Mouse (Mus musculus): ENCODE results near the gene Fgr. TPM values are rescaled to one million over a fixed set of nuclear protein-coding genes. Genes with fewer than 3 reads are reported as not detected.
A peak's percentile ranks its signal among the peaks of the same experiment; 100 is the strongest.
"Not testable (repeated sequence)": the region's sequence is repeated elsewhere in the genome, so short reads cannot be mapped to it uniquely, and the experiment has no call there.

Fgr gene
- 0.79 and 1.2 TPM in 2 replicates for polyA plus RNA-seq (2015; fragmentation: Nextera tagmentation; extraction: Ambion mirVana)

- peak within 1 kb of the TSS; percentile 29 for H3K4me3 ChIP-seq (ENCODE audit: low read length)
- ATAC-seq (ENCODE audit: low read depth): no peak
- peak within 1 kb of the TSS; percentile 25 for H3K27ac ChIP-seq (ENCODE audit: low read length)
- H3K27me3 ChIP-seq (ENCODE audit: control insufficient read depth, insufficient read depth, low read depth, low read length): no peaks in the 10 kb centered on the region
- H3K4me2 ChIP-seq (ENCODE audit: low read depth, low read length): peak within 1 kb of the TSS; percentile 51
- peaks cover 25% of the 10 kb centered on the region for H3K4me1 ChIP-seq (replicated peaks; ENCODE audit: control insufficient read depth, insufficient read depth, low read length)
- 21% methylated on average over 21 of the region's 21 CpGs for WGBS
- no peaks in the 10 kb centered on the region for H3K9me3 ChIP-seq (ENCODE audit: control insufficient read depth, low read length)
- H3K9ac ChIP-seq (ENCODE audit: low read length): peak within 1 kb of the TSS; percentile 45
- H3K36me3 ChIP-seq (ENCODE audit: control insufficient read depth, insufficient read depth, low read length): no peaks in the 10 kb centered on the region
Observed at GRCm38 (mm10) chr4:132973814-132974398, at the start of gene Fgr. TSS of gene Fgr (plus strand) at chr4:132974095.

- not testable (repeated sequence) for H3K27ac ChIP-seq (ENCODE audit: low read length); ATAC-seq (ENCODE audit: low read depth); H3K9me3 ChIP-seq (ENCODE audit: control insufficient read depth, low read length); H3K4me3 ChIP-seq (ENCODE audit: low read length); H3K36me3 ChIP-seq (ENCODE audit: control insufficient read depth, insufficient read depth, low read length); H3K27me3 ChIP-seq (ENCODE audit: control insufficient read depth, insufficient read depth, low read depth, low read length); H3K4me1 ChIP-seq (replicated peaks; ENCODE audit: control insufficient read depth, insufficient read depth, low read length); H3K4me2 ChIP-seq (ENCODE audit: low read depth, low read length); H3K9ac ChIP-seq (ENCODE audit: low read length)
- 51% methylated on average over 2 of the region's 2 CpGs for WGBS
Observed at GRCm38 (mm10) chr4:132926520-132926919, 47.4 kb upstream of the Fgr start.

GRCm38 (mm10) chr4:132930784-132931183 is 43.1 kb upstream of the Fgr start:
- Histone ChIP-seq H3K9me3 (ENCODE audit: control insufficient read depth, low read length) (no peaks in the 10 kb centered on the region), H3K9ac (ENCODE audit: low read length) (no peak overlapping the region), H3K27ac (ENCODE audit: low read length) (no peak overlapping the region), H3K36me3 (ENCODE audit: control insufficient read depth, insufficient read depth, low read length) (no peaks in the 10 kb centered on the region), H3K4me2 (ENCODE audit: low read depth, low read length) (no peak overlapping the region), H3K4me1 (replicated peaks; ENCODE audit: control insufficient read depth, insufficient read depth, low read length) (no peaks in the 10 kb centered on the region), H3K4me3 (ENCODE audit: low read length) (no peak overlapping the region), H3K27me3 (ENCODE audit: control insufficient read depth, insufficient read depth, low read depth, low read length) (no peaks in the 10 kb centered on the region; the same call in 1 of the 2 replicates)
- no peak for ATAC-seq (ENCODE audit: low read depth)
- 6% methylated on average over 8 of the region's 8 CpGs for WGBS

GRCm38 (mm10) chr4:132932752-132933404 is 41.0 kb upstream of the Fgr start:
- Histone ChIP-seq H3K27me3 (ENCODE audit: control insufficient read depth, insufficient read depth, low read depth, low read length) (no peaks in the 10 kb centered on the region; the same call in 1 of the 2 replicates), H3K4me3 (ENCODE audit: low read length) (no peak overlapping the region), H3K9ac (ENCODE audit: low read length) (no peak overlapping the region), H3K9me3 (ENCODE audit: control insufficient read depth, low read length) (no peaks in the 10 kb centered on the region), H3K36me3 (ENCODE audit: control insufficient read depth, insufficient read depth, low read length) (no peaks in the 10 kb centered on the region), H3K4me1 (replicated peaks; ENCODE audit: control insufficient read depth, insufficient read depth, low read length) (no peaks in the 10 kb centered on the region), H3K4me2 (ENCODE audit: low read depth, low read length) (no peak overlapping the region), H3K27ac (ENCODE audit: low read length) (no peak overlapping the region)
- 77% methylated on average over 4 of the region's 4 CpGs for WGBS
- ATAC-seq (ENCODE audit: low read depth): no peak

- no peaks in the 10 kb centered on the region for H3K9me3 ChIP-seq (ENCODE audit: control insufficient read depth, low read length)
- 15% methylated on average over 7 of the region's 7 CpGs for WGBS
- H3K4me1 ChIP-seq (replicated peaks; ENCODE audit: control insufficient read depth, insufficient read depth, low read length): peaks cover 2% of the 10 kb centered on the region; the same call in 1 of the 2 replicates
- H3K27ac ChIP-seq (ENCODE audit: low read length): no peak overlapping the region
- no peaks in the 10 kb centered on the region for H3K36me3 ChIP-seq (ENCODE audit: control insufficient read depth, insufficient read depth, low read length)
- no peaks in the 10 kb centered on the region; the same call in 1 of the 2 replicates for H3K27me3 ChIP-seq (ENCODE audit: control insufficient read depth, insufficient read depth, low read depth, low read length)
- H3K4me3 ChIP-seq (ENCODE audit: low read length): no peak overlapping the region
- H3K4me2 ChIP-seq (ENCODE audit: low read depth, low read length): no peak overlapping the region
- no peak overlapping the region for H3K9ac ChIP-seq (ENCODE audit: low read length)
- no peak for ATAC-seq (ENCODE audit: low read depth)
Observed at GRCm38 (mm10) chr4:132934639-132935038, 39.3 kb upstream of the Fgr start.

- Histone ChIP-seq H3K27me3 (ENCODE audit: control insufficient read depth, insufficient read depth, low read depth, low read length) (no peaks in the 10 kb centered on the region), H3K9me3 (ENCODE audit: control insufficient read depth, low read length) (no peaks in the 10 kb centered on the region), H3K27ac (ENCODE audit: low read length) (no peak overlapping the region; the same call in 1 of the 2 replicates), H3K4me3 (ENCODE audit: low read length) (no peak overlapping the region), H3K36me3 (ENCODE audit: control insufficient read depth, insufficient read depth, low read length) (no peaks in the 10 kb centered on the region), H3K4me1 (replicated peaks; ENCODE audit: control insufficient read depth, insufficient read depth, low read length) (peaks cover 2% of the 10 kb centered on the region; the same call in 1 of the 2 replicates), H3K4me2 (ENCODE audit: low read depth, low read length) (no peak overlapping the region), H3K9ac (ENCODE audit: low read length) (no peak overlapping the region)
- WGBS: 49% methylated on average over 12 of the region's 12 CpGs
- peak; percentile 42; the same call in 1 of the 2 replicates for ATAC-seq (ENCODE audit: low read depth)
Observed at GRCm38 (mm10) chr4:132938181-132938941, 35.5 kb upstream of the Fgr start.

- no peaks in the 10 kb centered on the region for H3K27me3 ChIP-seq (ENCODE audit: control insufficient read depth, insufficient read depth, low read depth, low read length)
- no peak overlapping the region for H3K9ac ChIP-seq (ENCODE audit: low read length)
- no peak overlapping the region; the same call in 1 of the 2 replicates for H3K4me2 ChIP-seq (ENCODE audit: low read depth, low read length)
- peaks cover 3% of the 10 kb centered on the region for H3K4me1 ChIP-seq (replicated peaks; ENCODE audit: control insufficient read depth, insufficient read depth, low read length)
- H3K4me3 ChIP-seq (ENCODE audit: low read length): no peak overlapping the region
- H3K9me3 ChIP-seq (ENCODE audit: control insufficient read depth, low read length): no peaks in the 10 kb centered on the region
- H3K27ac ChIP-seq (ENCODE audit: low read length): no peak overlapping the region
- ATAC-seq (ENCODE audit: low read depth): 0 out of 2 replicates have a peak, but pooled peaks have one; percentile 12
- no peaks in the 10 kb centered on the region for H3K36me3 ChIP-seq (ENCODE audit: control insufficient read depth, insufficient read depth, low read length)
- WGBS: 28% methylated on average over 22 of the region's 22 CpGs
Observed at GRCm38 (mm10) chr4:132939421-132940127, 34.3 kb upstream of the Fgr start.

- no peak overlapping the region for H3K4me3 ChIP-seq (ENCODE audit: low read length)
- no peaks in the 10 kb centered on the region for H3K27me3 ChIP-seq (ENCODE audit: control insufficient read depth, insufficient read depth, low read depth, low read length)
- no peaks in the 10 kb centered on the region for H3K9me3 ChIP-seq (ENCODE audit: control insufficient read depth, low read length)
- ATAC-seq (ENCODE audit: low read depth): no peak
- H3K4me1 ChIP-seq (replicated peaks; ENCODE audit: control insufficient read depth, insufficient read depth, low read length): peaks cover 15% of the 10 kb centered on the region
- H3K36me3 ChIP-seq (ENCODE audit: control insufficient read depth, insufficient read depth, low read length): no peaks in the 10 kb centered on the region
- no peak overlapping the region for H3K27ac ChIP-seq (ENCODE audit: low read length)
- H3K4me2 ChIP-seq (ENCODE audit: low read depth, low read length): no peak overlapping the region
- no peak overlapping the region for H3K9ac ChIP-seq (ENCODE audit: low read length)
- WGBS: 44% methylated on average over 23 of the region's 23 CpGs
Observed at GRCm38 (mm10) chr4:132941012-132941729, 32.7 kb upstream of the Fgr start.
